ENCODE assay signal across 30 mouse cellular contexts in the genomic region with DNA sequence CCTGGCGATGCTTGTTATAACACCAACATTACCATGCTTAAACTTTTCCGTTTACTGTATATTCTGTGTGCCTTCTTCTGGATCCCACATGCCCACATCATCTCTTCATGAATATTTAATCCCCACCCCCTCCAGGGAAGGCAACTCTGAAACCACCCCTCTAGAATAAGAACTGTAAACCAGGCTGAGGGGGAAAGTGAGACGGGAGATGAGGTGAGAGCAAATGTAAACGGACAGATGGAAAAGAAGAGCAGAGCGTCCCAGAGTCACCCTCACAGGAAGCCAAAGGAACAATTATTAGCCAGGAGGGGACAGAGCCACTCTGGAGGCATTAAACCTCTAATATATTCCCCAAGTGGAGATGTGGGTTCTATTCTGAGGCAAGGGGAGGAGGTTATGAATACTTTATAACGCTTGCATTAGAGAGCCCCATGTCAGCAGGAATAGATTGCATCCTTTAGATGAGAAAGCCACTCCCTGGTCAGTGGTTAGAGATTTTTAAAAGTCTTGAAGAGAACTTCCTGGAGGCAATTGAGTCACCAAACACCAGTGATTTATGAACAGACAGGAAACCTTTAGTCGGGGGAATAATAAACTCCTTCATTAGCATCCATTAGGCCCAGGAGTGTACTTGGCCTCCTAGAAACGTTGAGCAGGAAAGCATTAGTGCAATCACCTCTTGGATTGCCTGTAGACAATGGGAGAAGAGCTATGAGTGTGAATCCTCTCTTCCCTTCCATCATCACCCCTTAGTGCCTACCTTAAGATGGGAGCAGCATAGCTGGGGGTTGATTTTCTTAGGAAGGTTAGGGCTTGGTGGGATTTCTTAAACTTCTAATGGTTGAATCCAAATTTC.
DNase-seq lines count a peak whose midpoint lies in the region; ATAC-seq lines count a peak whose summit lies in the region.
"Had no signal": no experiment of that assay in that cellular context is flagged by ENCODE, and none has a peak within 500 bp of the region (broad histone marks: within the 10 kb centered on the region; RNA-seq: fewer than 3 reads in every experiment).

No protein-coding gene starts in this region.

- H3K9me3 ChIP-seq in neural tube, embryonic 12.5 days, result no peaks in the 10 kb centered on the region
- H3K9me3 ChIP-seq: forebrain, embryonic 12.5 days; forebrain, embryonic 15.5 days; heart, embryonic 12.5 days; heart, embryonic 15.5 days had no signal

- H3K9ac ChIP-seq in neural tube, embryonic 12.5 days, result no peak overlapping the region
- H3K9ac ChIP-seq: forebrain, embryonic 12.5 days; forebrain, embryonic 15.5 days; heart, embryonic 12.5 days; heart, embryonic 15.5 days; hindbrain, embryonic 14.5 days had no signal

- no peaks in the 10 kb centered on the region for H3K27me3 ChIP-seq in neural tube, embryonic 12.5 days (replicated peaks)
- H3K27me3 ChIP-seq: CH12.LX; forebrain, embryonic 12.5 days; forebrain, embryonic 15.5 days; heart, embryonic 12.5 days; heart, embryonic 15.5 days; Patski had no signal

- H3K4me3 ChIP-seq in neural tube, embryonic 12.5 days, result no peak overlapping the region
- H3K4me3 ChIP-seq: erythroblast, embryonic 14.5 days; forebrain, embryonic 12.5 days; forebrain, embryonic 15.5 days; heart, embryonic 12.5 days; heart, embryonic 15.5 days had no signal

- intact Hi-C loops in heart, postnatal 14 days (cut with DNase I), result no loop called here

- 50% methylated on average over 8 of the region's 8 CpGs for whole genome bisulfite sequencing in neural tube, embryonic 12.5 days

- peak; percentile 51 for DNase-seq in heart, adult 11 months
- DNase-seq in heart, postnatal 14 days, result no peak
- DNase-seq in neural tube, embryonic 10.5 days (ENCODE audit: extremely low spot score, low spot score), result no peak
- peak; percentile 16 for DNase-seq in mesoderm, embryonic 11.5 days (ENCODE audit: low read depth, low spot score)
- peak; percentile 9 for DNase-seq in retina, postnatal 1 day
- no peak for DNase-seq in T-cell, adult 2 months (ENCODE audit: low spot score)
- DNase-seq: adrenal gland, adult 2 months; adrenal gland, postnatal 14 days; B cell, adult 2 months; cerebellum, adult 11 months; cerebellum, adult 8-10 months; cerebellum, postnatal 10 days; cerebellum, postnatal 36 days; embryo, embryonic 11 days; gastrocnemius, postnatal 10 days; gastrocnemius, postnatal 36 days; heart, postnatal 10 days had no signal

- no peaks in the 10 kb centered on the region for H3K4me1 ChIP-seq in neural tube, embryonic 12.5 days
- H3K4me1 ChIP-seq: forebrain, embryonic 12.5 days; forebrain, embryonic 15.5 days; heart, embryonic 12.5 days; heart, embryonic 15.5 days had no signal

- H3K4me2 ChIP-seq in neural tube, embryonic 12.5 days (replicated peaks), result no peak overlapping the region
- H3K4me2 ChIP-seq: forebrain, embryonic 12.5 days; forebrain, embryonic 15.5 days; heart, embryonic 12.5 days; heart, embryonic 15.5 days; hindbrain, embryonic 14.5 days had no signal

- ATAC-seq in neural tube, embryonic 12.5 days (ENCODE audit: low FRiP score, low read depth), result 0 out of 2 replicates have a peak, but pooled peaks have one; percentile 21
- ATAC-seq: forebrain, embryonic 15.5 days; hindbrain, postnatal 0 days; inflammation-experienced regulatory T-cells, adult 6 months; intestine, embryonic 16.5 days; Patski had no signal

- H3K36me3 ChIP-seq in neural tube, embryonic 12.5 days, result no peaks in the 10 kb centered on the region
- H3K36me3 ChIP-seq: forebrain, embryonic 12.5 days; forebrain, embryonic 15.5 days; G1E; heart, embryonic 12.5 days; heart, embryonic 15.5 days had no signal

- H3K27ac ChIP-seq in neural tube, embryonic 12.5 days, result no peak overlapping the region
- H3K27ac ChIP-seq: forebrain, embryonic 12.5 days; forebrain, embryonic 15.5 days; heart, embryonic 15.5 days; hindbrain, embryonic 14.5 days; hindbrain, postnatal 0 days had no signal

Comparison
In these comparisons a context has a peak if more than half of its experiments do, and no peak if none do; other contexts are left out.
1. DNase-seq: peak in heart, adult 11 months (single experiment), mesoderm, embryonic 11.5 days (single experiment) and retina, postnatal 1 day (single experiment); none in heart, postnatal 14 days (0 of 2), neural tube, embryonic 10.5 days (single experiment) and T-cell, adult 2 months (single experiment).